Mouse (Mus musculus): ENCODE measurements at regions not wholly inside any gene's neighbourhood (a gene's known extent, or its start where the extent isn't known, plus 50 kb on each side); places are given as distances from the start of the nearest gene placed in this dataset.

- TF ChIP-seq GATA1 (IDR thresholded peaks at IDR 0.05; ENCODE audit: low read length) (no peak), TAL1 (IDR thresholded peaks at IDR 0.05; ENCODE audit: low read length) (no peak)
These were observed 741.8 kb upstream of the Arrdc4 start for GRCm38 (mm10) chr7:69490566-69491466.

Measured in erythroblast, embryonic 14.5 days (primary cell).